Mouse (Mus musculus) kidney, postnatal 10 days (tissue): Measurements from ENCODE around the gene Stim2.

Source experiments
- DNase-seq: peaks from one replicate; pipeline ENCODE4 v3.0.0; 2021; ENCODE audit warnings: mixed read lengths

Stim2 gene

DNA sequence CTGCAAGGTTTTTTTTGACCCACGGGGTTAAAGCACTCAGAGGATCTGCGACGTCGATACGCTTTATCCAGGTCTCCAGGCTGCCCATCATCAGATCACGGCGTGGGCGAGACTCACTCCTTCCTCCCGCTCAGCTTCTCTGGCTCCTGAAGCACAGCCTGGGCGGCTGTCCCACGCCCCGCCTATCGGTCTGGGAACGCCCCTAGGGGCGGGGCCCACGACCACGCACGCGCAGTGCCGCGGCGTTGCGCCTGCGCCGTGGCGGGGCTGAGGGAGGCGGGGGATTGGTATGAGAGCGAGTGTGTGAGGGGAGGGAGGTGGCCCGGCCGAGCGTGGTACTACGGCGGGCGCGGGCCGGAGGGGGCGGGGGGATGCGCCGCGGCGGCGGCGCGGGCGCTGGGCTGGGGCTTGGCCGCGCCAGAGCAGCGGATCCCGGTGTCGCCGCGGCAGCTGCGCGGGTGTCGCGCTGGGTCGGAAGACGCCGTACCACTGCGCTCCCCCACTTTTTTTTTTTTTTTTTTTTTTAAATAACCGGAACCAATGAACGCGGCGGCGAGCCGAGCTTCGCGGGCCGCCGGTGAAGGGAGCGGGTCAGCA is at the start of gene Stim2:
Stim2 (plus strand) TSS at position 354 of the 597 bp plus-strand sequence.
- peak; percentile 96 for DNase-seq

DNA sequence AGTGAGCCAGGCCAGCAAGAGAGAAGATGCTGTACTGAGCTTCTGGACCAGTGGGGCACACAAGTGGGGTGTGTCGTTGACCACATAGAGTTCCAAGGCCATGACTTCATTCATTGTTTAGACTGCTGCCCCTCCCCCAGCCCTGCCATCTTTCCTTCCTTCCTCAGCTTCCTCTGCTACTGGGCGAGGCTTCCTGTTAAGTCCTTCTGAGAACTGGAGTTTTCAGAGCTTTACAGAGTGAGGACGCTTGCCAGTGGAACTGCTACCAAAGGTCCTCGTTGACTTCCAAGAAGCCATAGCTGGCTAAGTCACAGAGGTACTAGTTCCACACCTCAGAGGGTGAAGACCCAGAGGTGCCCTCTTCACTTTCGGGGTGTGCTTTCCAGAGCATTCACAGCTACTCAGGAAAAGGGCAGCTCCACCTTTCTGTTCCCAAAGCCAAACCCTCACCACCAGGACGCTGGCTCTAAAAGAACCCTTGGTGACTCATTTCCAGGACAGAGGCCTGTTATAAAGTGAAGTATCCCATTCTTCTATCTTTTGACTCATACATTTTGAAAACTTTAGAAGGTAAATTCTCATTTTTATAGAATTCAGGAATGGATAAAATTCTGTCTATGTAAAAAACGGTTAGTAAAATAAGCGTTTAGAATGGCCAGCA is 49.6 kb upstream of the Stim2 start:
- peak; percentile 84 for DNase-seq

DNA sequence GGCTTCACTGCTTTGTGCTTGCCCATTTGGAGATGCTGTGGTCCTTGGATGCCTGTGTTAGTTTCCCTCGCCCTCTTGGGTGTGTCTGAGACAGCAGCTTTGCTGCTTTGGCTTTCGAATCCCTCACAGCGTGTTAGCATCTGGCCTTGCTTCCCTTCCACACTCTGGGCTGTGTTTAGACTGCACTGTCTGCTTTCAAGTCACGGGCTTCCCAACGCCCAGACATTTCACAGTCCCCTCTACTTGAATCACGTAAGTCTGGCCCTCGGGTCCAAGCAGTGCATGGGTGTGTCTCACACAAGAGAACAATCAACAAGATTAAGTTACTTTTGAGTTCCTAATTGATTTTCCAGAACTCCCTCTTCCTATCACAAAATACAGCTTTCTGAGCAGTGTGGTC is 48.1 kb upstream of the Stim2 start:
- no peak for DNase-seq

DNA sequence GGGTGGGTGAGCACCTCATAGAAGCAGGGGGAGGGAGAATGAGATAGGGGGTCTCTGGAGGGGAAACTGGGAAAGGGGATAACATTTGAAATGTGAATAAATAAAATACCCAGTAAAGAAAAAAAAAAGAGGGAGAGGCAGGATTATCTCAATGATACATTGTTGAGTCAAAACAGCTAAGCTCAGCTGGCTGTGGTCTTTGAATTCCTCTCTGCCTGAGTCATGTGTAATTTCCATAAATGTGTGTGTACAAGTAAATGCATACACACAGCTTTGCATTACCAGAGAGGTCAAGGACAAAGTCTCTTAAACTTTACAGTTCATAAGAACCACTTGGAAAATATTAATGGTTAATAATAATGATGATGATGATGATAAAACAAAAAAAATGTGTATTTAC is 45.1 kb upstream of the Stim2 start:
- no peak for DNase-seq

DNA sequence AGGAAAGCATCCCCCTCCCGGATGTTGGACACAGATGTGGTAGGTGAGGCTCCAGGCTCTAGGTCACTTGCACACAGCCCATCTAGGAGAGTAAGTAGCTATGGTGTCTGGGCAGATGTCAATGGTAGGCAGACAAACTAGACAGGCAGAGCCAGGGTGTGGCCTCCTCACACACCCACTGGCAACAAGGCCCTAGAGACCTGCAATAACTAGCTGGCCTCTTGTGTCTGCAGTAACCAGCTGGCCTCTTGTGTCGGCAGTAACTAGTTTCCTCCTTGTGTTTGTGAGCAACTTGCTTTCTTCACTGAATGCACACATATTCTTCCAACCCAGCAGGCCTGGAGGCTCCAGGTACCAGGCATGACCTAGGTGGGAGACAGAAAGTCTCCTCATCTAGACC is 44.5 kb upstream of the Stim2 start:
- no peak for DNase-seq

GRCm38 (mm10) chr5:53955966-53956365 is 42.3 kb upstream of the Stim2 start:
- no peak for DNase-seq

- peak; percentile 40 for DNase-seq
Observed at GRCm38 (mm10) chr5:53956396-53957314, 41.6 kb upstream of the Stim2 start.

GRCm38 (mm10) chr5:53957348-53957747 is 41.0 kb upstream of the Stim2 start:
- peak; percentile 27 for DNase-seq

DNA sequence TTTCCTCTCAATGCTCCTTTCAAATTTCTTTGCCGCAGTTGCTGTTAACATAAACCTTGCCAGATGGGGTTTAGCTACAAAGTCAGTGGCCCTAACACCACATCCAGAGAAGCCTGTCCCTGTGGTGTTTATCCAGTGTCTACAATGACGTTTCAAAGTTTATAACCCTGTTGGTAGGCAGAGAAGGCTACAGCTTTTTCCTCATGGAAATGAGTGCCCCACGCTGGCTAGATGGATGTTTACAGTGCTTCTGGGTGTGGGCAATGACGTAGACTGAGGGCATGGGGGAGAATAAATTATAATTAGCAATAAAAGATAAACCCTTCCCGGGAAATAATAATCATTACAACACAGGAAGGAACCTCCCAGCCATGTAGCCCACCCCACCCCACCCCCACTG is 37.1 kb upstream of the Stim2 start:
- DNase-seq: peak; percentile 28

DNA sequence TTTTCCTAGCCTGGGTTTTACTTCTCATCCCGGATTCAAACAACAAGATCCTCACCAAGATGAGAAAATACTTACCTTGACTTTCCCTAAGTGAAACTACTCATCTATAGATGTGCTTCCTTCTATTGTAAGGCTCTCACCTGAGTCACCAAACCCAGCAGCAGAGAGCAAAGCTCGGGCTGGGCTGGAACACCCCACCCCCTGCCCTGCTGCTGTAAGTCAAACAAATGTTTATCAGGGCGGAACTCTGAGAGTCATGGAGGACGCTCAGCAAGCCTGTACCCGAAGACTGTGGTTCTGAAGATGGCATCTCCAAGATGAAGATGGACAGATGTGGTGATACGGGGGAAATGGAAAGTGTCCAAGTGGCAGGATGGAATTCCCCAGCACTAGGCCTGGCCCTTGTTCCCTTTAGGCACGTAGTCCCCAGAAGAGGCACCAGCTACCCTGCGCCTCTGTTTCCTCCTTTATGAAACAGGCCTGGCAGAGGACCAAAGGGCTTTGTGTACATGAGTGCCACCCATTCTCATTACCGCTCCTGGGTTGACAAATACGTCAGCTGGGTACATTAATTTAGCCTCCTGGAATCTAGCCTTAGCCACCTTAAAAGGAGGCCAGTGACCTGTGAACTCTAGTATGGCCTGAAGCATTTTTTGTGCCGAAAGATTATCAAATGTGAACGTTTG is 36.3 kb upstream of the Stim2 start:
- peak; percentile 59 for DNase-seq

DNA sequence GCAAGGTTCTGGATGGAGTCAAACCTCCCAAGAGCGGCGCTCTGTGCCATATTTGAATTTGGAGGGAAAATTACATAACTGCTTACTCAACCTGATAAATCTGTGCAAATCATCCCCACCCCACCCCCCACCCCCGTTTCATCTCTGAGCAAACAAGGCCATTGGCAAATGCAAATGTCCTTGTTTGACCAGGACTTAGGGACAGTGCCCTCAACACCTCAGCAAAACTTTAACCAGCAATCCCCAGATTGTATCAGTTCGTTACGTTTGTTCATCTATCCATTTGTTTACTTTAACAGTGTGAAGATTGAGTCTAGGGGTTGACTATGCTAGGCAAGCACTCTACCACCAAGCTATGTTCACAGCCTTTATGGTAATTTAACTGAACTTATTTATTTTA is 32.6 kb upstream of the Stim2 start:
- DNase-seq: no peak

- no peak for DNase-seq
Observed at GRCm38 (mm10) chr5:53967560-53967959, 30.7 kb upstream of the Stim2 start.

DNA sequence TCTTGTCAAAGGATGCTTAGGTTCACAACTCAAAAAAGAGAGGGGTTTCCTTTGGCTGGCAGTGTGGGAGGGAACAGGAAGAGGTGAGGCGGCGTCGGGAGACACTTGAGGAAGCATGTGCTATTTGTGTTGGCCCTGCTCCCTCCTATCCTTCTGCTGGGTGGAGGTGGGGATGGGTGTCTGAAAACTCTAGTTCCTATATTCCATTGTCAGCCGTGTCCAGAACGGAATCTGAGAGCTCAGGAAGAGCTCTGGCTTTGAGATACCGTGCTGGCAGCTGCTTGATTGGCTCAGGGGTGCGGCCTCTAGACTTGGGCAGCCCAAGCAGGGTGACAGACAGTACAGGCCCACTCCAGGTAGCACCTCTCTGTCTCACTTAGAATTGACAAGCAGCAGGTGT is 28.1 kb upstream of the Stim2 start:
- DNase-seq: peak; percentile 51

DNA sequence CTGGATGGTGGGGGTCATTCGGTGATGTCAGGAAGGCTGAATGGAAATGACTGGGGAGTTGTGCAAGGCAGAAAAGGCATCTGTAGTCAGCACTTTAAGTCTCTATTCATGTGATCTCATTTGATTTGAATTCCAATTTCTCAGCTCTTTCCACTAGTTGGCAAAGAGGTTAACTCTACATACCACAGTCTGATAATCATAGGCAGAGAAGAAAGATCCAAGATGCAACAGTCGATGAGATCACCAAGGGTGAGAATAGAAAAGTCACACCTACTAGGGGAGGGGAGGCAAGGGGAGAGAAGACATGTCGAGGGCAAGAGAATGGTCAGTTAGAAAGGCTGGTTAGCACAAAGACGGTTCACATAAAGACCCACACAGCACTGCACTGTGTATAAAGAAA is 27.1 kb upstream of the Stim2 start:
- no peak for DNase-seq

DNA sequence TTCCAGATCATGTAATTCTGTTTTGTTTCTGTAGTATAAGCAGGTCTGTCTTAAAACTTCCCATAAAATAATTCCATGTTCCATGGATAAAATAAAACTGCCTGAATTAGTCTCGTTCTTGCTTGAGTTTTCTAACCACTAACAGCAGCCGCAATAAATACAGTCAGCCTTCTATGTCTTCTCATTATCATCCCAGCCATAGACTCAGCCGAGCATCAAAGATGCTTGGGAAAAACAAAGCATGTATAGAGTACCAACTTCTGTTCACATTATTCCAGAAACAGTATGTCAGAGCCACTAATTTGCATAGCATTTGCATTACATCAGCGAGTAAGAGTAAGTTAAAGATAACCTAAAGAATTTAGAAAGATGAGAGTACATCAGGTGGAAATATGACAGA is 25.4 kb upstream of the Stim2 start:
- no peak for DNase-seq

DNA sequence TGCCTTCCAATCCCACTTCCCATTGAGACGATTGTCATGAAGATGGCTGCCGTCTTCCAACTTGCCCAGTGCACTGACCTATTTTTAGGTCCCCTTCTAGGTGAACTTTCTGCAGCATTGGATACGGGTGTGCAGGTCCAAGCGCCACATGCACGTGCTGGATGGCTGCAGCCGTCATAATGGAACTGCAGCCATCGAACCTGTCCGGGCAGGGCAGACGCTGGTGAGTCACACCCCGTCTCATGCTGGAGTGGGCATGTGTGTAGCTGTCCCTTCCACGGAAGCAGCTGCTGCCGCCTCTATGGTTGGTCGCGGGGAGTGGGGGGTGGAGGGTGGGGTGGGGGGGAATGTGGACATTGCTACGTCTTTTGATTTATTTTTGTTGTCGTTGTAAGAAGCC is 21.8 kb upstream of the Stim2 start:
- DNase-seq: no peak

GRCm38 (mm10) chr5:53977060-53977459 is 21.2 kb upstream of the Stim2 start:
- DNase-seq: no peak

- no peak for DNase-seq
Observed at GRCm38 (mm10) chr5:53983358-53983757, 14.9 kb upstream of the Stim2 start.

DNA sequence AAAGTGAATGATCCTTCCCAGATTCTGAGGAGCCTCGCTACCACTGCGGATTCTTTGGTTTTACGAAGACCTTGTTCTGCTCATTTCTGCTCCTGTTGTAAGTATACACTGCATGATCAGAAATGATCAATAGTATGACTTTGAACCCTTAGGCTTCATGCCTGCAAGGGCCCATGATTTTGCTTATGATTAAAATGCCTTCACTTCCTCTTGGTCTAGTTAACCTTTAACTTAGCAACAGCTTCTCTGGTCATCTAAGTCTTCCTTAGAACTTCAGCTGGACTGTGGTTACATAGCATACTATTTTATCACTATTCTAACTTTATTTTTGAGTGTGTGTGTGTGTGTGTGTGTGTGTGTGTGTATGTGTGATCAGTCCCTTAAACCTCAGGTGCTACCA is 12.7 kb upstream of the Stim2 start:
- no peak for DNase-seq

GRCm38 (mm10) chr5:53987496-53987895 is 10.8 kb upstream of the Stim2 start:
- no peak for DNase-seq

DNA sequence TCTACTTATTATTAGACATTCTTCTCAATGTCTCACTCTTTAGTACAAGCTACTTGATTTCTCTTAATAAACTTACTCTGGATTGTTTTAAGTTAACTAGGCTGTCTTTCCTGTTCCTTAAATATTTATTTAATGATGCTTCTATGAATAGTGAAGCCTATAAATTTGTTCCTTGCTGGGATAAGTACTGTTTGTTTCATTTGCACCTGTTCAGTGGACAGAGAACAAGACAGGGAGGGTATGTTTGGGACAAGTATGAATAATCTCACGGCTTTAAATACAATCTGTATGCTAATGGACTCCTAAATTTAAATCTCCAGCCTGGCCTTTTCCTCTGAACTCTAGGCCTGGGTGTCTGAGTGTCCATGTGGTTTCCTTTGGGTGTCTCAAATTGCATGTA is 10.2 kb upstream of the Stim2 start:
- DNase-seq: no peak

GRCm38 (mm10) chr5:53992616-53993015 is 5.7 kb upstream of the Stim2 start:
- peak; percentile 36 for DNase-seq

- no peak for DNase-seq
Observed at GRCm38 (mm10) chr5:53994576-53994975, 3.7 kb upstream of the Stim2 start.
